ENCODE assay signal across 16 mouse cellular contexts in genomic region chr2:9267675-9268074, GRCm38 (mm10).
"Had no signal": no experiment of that assay in that cellular context is flagged by ENCODE, and none has a peak within 500 bp of the region (broad histone marks: within the 10 kb centered on the region; RNA-seq: fewer than 3 reads in every experiment).

No protein-coding gene starts in this region.

- H3K36me3 ChIP-seq: neural tube, embryonic 13.5 days; neural tube, embryonic 15.5 days; stomach, embryonic 15.5 days had no signal

- H3K27ac ChIP-seq: neural tube, embryonic 13.5 days; neural tube, embryonic 15.5 days; stomach, embryonic 15.5 days; stomach, postnatal 0 days had no signal

- H3K9ac ChIP-seq: neural tube, embryonic 13.5 days; neural tube, embryonic 15.5 days; stomach, embryonic 15.5 days had no signal

- H3K4me3 ChIP-seq: neural tube, embryonic 13.5 days; neural tube, embryonic 15.5 days; stomach, embryonic 15.5 days had no signal

- H3K4me2 ChIP-seq: neural tube, embryonic 13.5 days; neural tube, embryonic 15.5 days; stomach, embryonic 15.5 days had no signal

- H3K4me1 ChIP-seq: neural tube, embryonic 13.5 days; neural tube, embryonic 15.5 days; stomach, embryonic 15.5 days had no signal

- DNase-seq: retina, postnatal 1 day; right cerebral cortex, adult 18-20 months; right cerebral cortex, postnatal 14 days; right cerebral cortex, postnatal 25 days; right cerebral cortex, postnatal 4 days; spleen, adult 18-20 months; thymus, adult 18-20 months; thymus, adult 2 months; thymus, postnatal 14 days; thymus, postnatal 25 days; thymus, postnatal 36 days; thymus, postnatal 4 days had no signal

- H3K9me3 ChIP-seq: neural tube, embryonic 13.5 days; neural tube, embryonic 15.5 days; stomach, embryonic 15.5 days had no signal

- H3K27me3 ChIP-seq: neural tube, embryonic 13.5 days; neural tube, embryonic 15.5 days; stomach, embryonic 15.5 days had no signal
